Mouse (Mus musculus) CD4-positive, CD25-positive, alpha-beta regulatory T cell, adult 9 weeks (primary cell): ENCODE measurements around the gene Spem1. TPM values are rescaled to one million over a fixed set of nuclear protein-coding genes. Genes with fewer than 3 reads are reported as not detected.

ENCODE experiments used
- polyA plus RNA-seq: library from polyadenylated mRNA; unstranded; fragments of 100-300 nt; shearing (Covaris generic); gene quantifications from one replicate; pipeline ENCODE4 v1.2.1, GENCODE M21; 2017

Spem1 gene
- polyA plus RNA-seq = not detected

DNA sequence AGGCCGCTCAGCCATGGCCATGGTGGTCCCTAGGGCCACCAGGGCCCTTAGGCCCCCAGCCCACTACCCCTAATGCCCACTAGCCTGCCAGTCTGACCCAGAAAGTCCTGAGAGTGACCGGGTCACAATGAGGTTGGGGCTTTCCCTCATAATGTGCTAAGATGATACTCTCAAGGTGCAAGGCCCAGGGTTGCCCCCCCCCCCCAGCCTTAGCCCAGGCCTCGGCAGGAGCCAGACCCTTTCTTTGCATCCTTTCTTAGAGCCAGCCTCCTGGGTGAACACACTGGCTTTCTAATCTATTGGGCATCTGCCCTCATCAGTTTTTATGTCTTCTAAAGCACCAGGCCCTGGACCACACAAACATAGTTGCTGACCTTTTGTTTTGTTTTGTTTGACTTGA is at the start of gene Spem1:
TSS of gene Spem1 (minus strand) at position 101 of the 400 bp plus-strand sequence.

DNA sequence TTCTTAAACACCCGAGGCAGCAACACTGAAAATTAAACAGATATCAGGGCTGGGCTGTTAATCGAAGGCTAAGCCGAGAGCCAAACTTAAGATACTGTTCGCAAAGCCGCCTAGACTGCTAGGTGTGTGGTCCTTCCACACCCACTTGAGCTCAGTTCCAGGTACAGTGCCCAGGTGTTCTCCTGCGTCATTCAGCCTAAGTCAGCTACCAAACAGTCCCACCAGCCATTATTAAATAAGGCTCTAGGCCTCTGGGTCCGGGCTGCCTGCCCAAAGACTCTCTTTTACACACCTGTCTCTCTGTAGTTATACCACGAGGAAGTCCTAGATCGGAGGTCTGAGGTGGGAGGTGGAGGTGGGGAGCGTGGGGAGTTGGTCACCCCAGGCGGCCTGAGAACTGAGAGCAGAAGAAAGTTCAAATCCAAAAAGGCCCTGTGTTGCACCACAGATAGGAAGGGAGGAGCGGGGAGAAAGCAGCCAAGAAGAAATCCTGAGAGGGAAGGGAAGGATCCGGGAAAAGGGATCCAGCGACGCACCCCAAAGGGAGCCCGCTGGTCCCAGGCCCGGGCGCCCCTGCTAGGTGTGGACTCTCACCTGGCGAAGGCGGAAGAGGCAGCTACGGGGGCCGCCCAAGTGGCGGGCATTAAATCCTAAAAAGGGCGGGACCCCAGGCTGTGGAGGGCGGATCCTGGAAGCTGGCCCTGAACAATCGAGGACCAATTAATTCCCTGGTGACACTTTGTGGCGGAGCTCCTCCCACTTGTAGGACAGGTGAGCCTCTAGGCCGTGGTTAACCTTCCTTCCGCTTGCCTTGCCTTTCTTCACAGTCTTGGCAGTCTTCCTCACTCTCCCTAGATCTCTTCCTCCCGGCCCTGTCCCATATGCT is 36.4 kb upstream of the Spem1 start, which contains the start of gene Tnk1:
TSS of gene Tnk1 (minus strand) at position 618 of the 886 bp plus-strand sequence.

DNA sequence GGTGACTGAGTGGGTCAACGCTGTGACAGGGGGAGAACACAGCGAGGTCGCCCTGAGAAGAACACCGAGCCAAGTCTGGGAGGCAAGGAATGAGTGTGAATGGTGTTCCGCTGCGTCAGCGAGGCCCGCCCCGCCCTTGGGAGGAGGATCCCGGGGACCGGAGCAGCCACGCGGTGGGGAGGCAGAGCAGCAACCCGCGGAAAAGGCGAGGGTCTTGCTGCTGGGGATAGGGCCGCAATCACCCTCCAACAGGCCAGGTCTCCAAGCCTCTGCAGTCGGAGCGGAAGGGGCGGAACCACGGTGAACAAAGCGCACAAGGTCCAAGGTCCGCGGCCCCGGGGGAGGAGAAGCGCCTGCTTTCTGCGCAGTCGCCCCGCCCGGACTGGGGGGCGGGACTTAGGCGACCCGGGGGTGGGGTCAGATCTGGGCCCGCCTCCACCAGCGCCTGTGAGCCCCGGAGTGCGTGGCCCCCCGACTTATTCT is 24.3 kb upstream of the Spem1 start, which contains the start of gene Plscr3:
TSS of gene Plscr3 (plus strand) at position 179 of the 483 bp plus-strand sequence.

DNA sequence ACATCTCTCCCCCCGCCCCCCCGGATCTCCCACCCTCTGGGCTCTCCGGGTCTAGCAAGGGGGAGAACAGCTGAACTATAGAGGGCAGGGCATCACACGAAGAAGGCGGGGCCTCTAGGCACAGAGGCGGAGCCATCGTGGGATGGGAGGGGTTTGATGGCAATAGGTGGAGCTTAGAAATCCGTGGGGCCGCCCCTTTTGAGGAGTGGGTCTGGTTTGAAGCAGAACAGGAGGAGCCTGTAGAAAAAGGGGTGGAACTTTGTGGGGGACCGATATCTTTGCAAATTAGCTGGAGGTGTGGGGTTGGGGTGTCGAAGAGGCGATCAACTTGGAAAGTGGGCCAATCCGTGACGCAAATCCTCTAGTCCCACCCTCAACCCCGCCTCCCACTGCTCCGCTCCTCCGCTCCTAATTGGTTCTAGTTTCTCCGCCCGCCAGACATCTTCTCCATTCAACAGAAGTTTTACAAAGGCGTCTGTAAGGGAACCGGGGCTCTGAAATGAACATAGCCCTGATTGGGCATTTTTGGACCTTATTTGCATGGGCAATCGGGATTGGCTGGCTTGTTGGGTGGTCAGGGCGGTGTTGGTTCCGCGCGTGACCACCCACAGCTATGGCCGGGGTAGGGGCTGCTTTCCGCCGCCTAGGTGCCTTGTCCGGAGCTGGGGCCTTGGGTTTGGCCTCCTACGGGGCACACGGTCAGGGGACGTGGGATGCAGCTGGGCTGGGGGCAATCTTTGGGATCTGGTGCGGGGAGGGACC is 16.2 kb upstream of the Spem1 start, which contains the start of gene Tmem256:
TSS of gene Tmem256 (plus strand) at position 563 of the 762 bp plus-strand sequence.

DNA sequence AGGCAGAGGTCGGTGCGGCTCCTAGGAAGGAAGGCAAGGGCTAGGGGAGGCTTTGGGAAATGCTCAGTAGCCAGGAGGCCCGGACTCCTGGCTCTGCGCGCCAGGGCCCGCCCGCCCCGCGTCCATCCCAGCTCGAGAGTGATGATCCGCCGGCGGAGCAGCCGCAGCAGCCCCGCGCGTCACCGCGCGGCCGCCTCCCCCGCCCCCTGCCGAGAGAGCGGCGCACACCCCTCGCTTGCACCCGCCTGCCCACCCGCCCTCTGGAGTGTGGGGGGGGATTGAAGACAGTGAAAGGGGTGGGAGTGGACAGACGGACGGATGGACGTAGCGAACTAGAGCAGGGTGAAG is 15.6 kb upstream of the Spem1 start, which contains the start of gene Nlgn2:
TSS of gene Nlgn2 (minus strand) at position 181 of the 348 bp plus-strand sequence.

DNA sequence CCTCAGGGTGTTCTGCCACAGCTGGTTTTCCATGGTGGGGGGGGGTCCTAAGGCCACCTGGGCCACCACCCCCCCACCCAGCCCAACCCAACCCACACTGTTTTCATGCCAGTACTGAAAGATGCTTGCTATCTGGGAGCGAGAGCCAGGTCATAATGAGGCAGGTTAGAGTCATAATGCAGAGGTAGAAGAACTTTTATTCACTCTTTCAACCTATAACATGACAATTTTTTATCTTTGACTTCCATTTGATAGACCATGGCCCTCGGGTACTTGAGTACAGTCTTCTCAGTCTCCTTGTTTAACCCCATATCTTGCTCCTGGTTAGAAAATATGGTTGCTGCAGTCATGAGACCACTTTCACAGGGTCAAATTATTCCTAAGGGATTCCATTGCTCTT is 3.6 kb downstream of the Spem1 start, which contains the start of gene Spem2:
TSS of gene Spem2 (minus strand) at position 101 of the 400 bp plus-strand sequence.

DNA sequence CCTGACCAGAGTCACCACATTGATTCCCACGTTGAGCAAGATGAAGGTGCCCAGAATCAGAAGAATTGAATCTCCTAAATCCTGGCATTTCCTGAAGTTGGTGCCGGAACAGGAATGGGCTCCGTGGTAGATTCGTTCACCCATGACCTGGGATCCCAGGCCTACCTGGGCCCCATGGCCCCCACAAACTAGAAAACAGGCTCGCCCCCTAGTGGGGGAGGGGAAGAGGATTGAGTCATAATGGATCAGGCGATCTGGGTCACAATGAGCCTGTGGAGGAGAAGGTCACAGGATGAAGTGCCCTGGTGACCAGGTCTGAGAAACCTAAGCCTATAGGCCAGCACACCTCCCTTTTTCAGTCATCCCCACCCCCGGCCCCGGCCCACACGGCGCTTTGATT is 6.8 kb downstream of the Spem1 start, which contains the start of gene Gm39566:
TSS of gene Gm39566 (minus strand) at position 144 of the 400 bp plus-strand sequence.

DNA sequence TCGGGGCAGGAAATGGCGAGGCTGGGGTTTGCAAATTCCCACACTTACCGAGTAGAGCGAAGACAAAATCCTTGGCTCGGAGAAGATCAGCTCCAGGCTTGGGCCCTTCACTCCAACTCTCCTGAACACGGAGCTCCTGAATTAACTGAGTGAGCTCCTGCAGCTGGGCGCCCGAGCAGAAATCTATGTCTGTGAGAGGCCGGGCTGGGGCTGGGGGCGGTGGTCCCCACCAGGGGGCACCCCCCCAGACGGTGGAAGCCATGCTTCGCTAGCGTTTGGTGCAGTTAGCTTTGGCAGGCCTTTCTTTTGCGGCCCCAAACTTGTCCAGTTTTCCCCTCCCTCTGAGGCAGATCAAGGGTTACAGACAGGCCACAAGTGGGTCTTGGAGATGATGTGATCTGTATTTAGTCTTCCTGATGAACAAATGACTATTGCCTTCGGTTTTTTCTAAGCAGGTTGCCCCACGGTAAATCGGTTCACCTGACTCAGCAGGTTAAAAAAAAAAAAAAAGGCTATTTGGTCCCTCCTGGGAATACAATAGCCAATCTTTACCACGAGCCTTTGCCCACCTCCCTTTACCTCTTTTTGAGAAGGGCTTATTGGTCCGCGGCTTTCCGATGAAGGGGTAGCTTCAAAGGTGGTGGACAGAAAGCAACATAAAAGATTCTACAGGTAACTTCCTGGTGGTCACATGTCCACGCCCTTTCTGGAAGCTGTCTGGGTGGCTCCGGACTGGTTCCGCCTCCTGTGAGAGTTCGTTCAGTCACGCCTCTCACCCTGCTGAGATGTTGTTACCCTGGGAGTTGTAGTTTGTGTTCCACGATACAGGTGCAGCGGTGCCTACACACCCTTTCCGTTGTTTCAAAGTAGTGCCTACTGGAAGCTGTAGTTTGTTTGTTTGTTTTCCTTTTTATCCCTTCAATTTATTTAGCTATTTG is 16.7 kb downstream of the Spem1 start, which contains the start of gene Tmem102:
TSS of gene Tmem102 (minus strand) at position 653 of the 938 bp plus-strand sequence.

DNA sequence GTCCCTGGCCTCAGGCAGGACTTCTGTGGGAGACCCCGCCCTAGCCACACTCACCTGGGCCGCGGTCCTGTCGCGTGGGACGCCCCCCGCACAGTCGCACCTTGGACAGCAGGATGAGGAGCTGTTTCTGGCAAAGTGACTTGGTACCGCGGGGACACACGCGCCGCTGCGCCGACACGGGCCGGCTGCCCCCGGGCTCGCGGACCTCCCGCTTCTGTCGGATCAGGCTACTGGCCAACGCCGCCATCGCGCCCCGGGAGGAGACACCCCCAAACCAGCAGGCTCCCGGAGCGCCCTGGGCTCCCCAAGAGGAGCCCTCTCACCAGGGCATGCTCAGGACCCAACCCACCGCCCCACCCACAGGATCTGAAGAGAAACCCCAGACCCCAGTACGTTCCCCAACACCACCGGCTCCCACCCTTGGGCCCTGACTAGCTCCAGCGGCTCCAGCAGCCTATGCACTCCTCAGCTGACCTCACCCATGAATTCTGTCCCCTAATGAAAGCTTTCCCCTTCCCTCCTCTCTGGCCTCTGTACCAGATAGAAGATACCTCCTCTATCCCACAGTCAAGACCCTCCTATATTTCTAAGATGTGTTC is 20.5 kb downstream of the Spem1 start, which contains the start of gene Fgf11:
TSS of gene Fgf11 (minus strand) at position 479 of the 599 bp plus-strand sequence.

DNA sequence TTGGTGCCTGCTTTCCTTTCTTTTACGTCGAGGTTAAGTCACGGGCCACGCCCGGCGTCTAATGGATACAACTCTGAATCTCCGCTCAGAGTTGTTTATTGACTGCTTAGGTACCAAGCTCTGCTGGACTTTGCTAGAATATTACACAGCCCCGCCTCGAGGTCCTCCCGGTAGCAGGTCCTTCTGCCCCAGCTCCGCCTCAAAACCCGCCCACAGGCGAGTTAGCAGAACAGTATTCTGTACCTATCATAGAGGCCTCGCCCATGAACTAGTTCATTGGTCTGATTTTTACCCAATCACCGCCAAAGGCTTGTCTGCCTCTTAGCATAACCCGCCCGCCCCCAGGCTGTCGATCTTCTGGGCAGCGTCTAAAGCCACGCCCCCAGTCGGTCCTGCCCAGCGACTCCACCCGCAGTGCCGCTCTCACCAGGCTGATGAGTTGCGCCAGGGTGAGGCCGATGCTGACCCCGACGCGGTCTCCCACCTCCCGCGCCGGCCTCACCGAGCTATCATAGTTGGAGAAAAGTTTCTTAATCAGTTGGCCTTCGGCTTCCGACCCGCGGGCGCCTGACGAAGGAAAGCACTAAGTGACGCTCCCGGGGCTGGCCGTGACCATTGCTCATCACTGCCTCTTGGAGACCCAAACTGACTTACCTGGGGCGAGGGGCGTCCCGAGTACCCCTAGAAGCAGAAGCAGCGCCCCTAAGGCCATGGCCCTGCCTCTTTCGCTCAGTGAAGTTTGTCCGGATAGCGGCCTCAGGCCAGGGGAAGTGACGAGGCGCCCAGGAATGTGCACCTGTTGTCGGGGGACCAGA is 26.6 kb downstream of the Spem1 start, which contains the start of gene Chrnb1:
TSS of gene Chrnb1 (minus strand) at position 776 of the 815 bp plus-strand sequence.

Other genes starting within 250 kb of the Spem1 start
- gene Wrap53, start 241.9 kb downstream of the Spem1 start, polyA plus RNA-seq = 30.3 TPM
- gene Trp53, start 241.8 kb downstream of the Spem1 start, polyA plus RNA-seq = 257 TPM
- not detected for gene Atp1b2, start 216.2 kb downstream of the Spem1 start, polyA plus RNA-seq
- not detected for gene Shbg, start 204.3 kb downstream of the Spem1 start, polyA plus RNA-seq
- gene Sat2, start 200.2 kb downstream of the Spem1 start, polyA plus RNA-seq = not detected
- 9.2 TPM for gene Fxr2, start 189.2 kb downstream of the Spem1 start, polyA plus RNA-seq
- gene Sox15, start 166.9 kb downstream of the Spem1 start, polyA plus RNA-seq = not detected
- gene Mpdu1, start 159.5 kb downstream of the Spem1 start, polyA plus RNA-seq = 66.8 TPM
- gene Cd68, start 156.0 kb downstream of the Spem1 start, polyA plus RNA-seq = 5.7 TPM
- gene Eif4a1, start 149.8 kb downstream of the Spem1 start, polyA plus RNA-seq = 558 TPM
- 44.6 TPM for gene Senp3, start 140.1 kb downstream of the Spem1 start, polyA plus RNA-seq
- gene Tnfsf13, start 136.4 kb downstream of the Spem1 start, polyA plus RNA-seq = not detected
- not detected for gene Tnfsf12, start 126.3 kb downstream of the Spem1 start, polyA plus RNA-seq
- not detected for gene Tnfsfm13, start 126.1 kb downstream of the Spem1 start, polyA plus RNA-seq
- 53.7 TPM for gene Polr2a, start 63.5 kb downstream of the Spem1 start, polyA plus RNA-seq
- gene Slc35g3, start 60.2 kb downstream of the Spem1 start, polyA plus RNA-seq = not detected
- 4.9 TPM for gene Zbtb4, start 56.3 kb downstream of the Spem1 start, polyA plus RNA-seq
- gene Chrnb1, start 26.2 kb downstream of the Spem1 start, polyA plus RNA-seq = 3.5 TPM
- gene Fgf11, start 20.3 kb downstream of the Spem1 start, polyA plus RNA-seq = not detected
- gene Tmem102, start 16.6 kb downstream of the Spem1 start, polyA plus RNA-seq = not detected
- not detected for gene Gm39566, start 6.9 kb downstream of the Spem1 start, polyA plus RNA-seq
- not detected for gene Spem2, start 3.7 kb downstream of the Spem1 start, polyA plus RNA-seq
- gene Nlgn2, start 15.6 kb upstream of the Spem1 start, polyA plus RNA-seq = 0.65 TPM
- 121 TPM for gene Tmem256, start 16.3 kb upstream of the Spem1 start, polyA plus RNA-seq
- 30.1 TPM for gene Plscr3, start 24.2 kb upstream of the Spem1 start, polyA plus RNA-seq
- not detected for gene Tnk1, start 36.5 kb upstream of the Spem1 start, polyA plus RNA-seq
- gene Tmem95, start 55.8 kb upstream of the Spem1 start, polyA plus RNA-seq = not detected
- 1.1 TPM for gene Kctd11, start 59.2 kb upstream of the Spem1 start, polyA plus RNA-seq
- gene Acap1, start 73.4 kb upstream of the Spem1 start, polyA plus RNA-seq = 549 TPM
- gene 2810408A11Rik, start 78.8 kb upstream of the Spem1 start, polyA plus RNA-seq = 3.9 TPM
- 4.2 TPM for gene Neurl4, start 78.9 kb upstream of the Spem1 start, polyA plus RNA-seq
- 152 TPM for gene Gps2, start 91.7 kb upstream of the Spem1 start, polyA plus RNA-seq
- gene Eif5a, start 99.8 kb upstream of the Spem1 start, polyA plus RNA-seq = 1,005 TPM
- gene Ybx2, start 113.6 kb upstream of the Spem1 start, polyA plus RNA-seq = not detected
- gene Slc2a4, start 126.0 kb upstream of the Spem1 start, polyA plus RNA-seq = not detected
- not detected for gene Cldn7, start 142.6 kb upstream of the Spem1 start, polyA plus RNA-seq
- gene Ctdnep1, start 159.0 kb upstream of the Spem1 start, polyA plus RNA-seq = 26.1 TPM
- gene Elp5, start 160.3 kb upstream of the Spem1 start, polyA plus RNA-seq = 78.3 TPM
- gene Gabarap, start 169.0 kb upstream of the Spem1 start, polyA plus RNA-seq = 496 TPM
- gene Phf23, start 173.6 kb upstream of the Spem1 start, polyA plus RNA-seq = 111 TPM
- gene Dvl2, start 178.4 kb upstream of the Spem1 start, polyA plus RNA-seq = 16.7 TPM
- 142 TPM for gene Acadvl, start 193.2 kb upstream of the Spem1 start, polyA plus RNA-seq
- gene Dlg4, start 194.8 kb upstream of the Spem1 start, polyA plus RNA-seq = 9.1 TPM
- gene Asgr1, start 231.9 kb upstream of the Spem1 start, polyA plus RNA-seq = not detected